Mouse (Mus musculus): ENCODE data around the gene Atxn7l3.

Atxn7l3 gene

GRCm38 (mm10) chr11:102296491-102297472 is at the start of gene Atxn7l3:
Gene Atxn7l3 (minus strand): TSS chr11:102296631.
- peak; percentile 99 for DNase-seq (ENCODE audit: low spot score in 2 of 2)

DNA sequence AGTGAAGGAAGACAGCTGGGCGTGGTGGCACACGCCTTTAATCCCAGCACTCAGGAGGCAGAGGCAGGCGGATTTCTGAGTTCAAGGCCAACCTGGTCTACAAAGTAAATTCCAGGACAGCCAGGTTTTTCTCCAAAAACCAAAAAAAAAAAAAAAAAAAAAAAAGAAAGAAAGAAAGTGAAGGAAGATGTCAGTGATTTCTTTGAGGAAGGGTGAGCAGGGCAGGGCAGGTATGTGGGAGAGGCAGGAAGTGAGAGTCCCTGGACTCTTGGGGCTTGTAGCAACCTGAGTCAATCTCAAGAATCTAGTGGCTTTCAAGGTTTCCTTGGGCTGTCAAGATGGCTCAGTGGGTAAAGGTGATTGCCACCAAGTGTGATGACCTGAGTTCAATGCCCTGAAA is 48.0 kb upstream of the Atxn7l3 start:
- no peak for DNase-seq (ENCODE audit: low spot score in 2 of 2)

- DNase-seq (ENCODE audit: low spot score in 2 of 2), result peak in 1 of 2 experiments; percentile 54
Measured at GRCm38 (mm10) chr11:102342742-102343141, 46.3 kb upstream of the Atxn7l3 start.

DNA sequence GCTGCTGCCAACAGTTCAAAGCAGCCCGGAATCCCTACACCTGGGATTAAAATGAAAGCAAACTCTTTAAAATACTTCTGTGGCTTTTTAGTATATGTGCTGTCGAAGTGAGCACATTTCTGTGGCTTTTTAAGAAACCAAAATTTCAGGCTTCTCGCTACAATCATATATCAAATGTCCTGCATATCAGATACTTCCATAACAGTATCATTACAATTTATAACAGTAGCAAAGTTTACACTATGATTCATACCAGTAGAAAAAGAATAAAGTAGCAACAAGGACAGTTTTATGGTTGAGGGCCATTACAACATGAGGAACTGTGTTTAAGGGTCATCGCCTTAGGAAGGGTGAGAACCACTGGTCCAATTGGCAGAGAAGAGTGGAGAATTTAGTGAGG is 44.7 kb upstream of the Atxn7l3 start:
- DNase-seq (ENCODE audit: low spot score in 2 of 2), result no peak

- peak; percentile 22 to 64 for DNase-seq (ENCODE audit: low spot score in 2 of 2)
Measured at GRCm38 (mm10) chr11:102339624-102340023, 43.2 kb upstream of the Atxn7l3 start.

GRCm38 (mm10) chr11:102339195-102339594 is 42.8 kb upstream of the Atxn7l3 start:
- DNase-seq (ENCODE audit: low spot score in 2 of 2), result no peak

GRCm38 (mm10) chr11:102338561-102338960 is 42.1 kb upstream of the Atxn7l3 start:
- no peak for DNase-seq (ENCODE audit: low spot score in 2 of 2)

DNA sequence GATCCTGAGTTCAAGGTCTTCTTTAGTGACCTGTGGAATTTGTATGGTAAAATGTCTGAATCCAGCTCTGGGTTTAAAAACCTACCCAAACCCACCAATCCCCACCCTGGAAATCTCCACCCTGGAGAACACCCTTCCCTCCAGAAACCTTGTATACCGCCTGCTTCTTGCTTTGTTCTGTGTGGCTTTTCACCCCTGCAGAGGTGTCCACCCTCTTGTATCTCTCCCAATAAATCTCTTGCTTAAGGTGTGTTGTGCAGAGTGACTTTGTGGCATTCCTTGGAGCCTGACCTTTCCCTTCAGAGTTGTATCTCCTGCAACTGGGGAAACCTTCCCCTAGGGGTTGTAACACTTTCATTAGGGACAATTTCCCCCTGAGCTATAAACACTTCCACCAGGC is 41.5 kb upstream of the Atxn7l3 start:
- DNase-seq (ENCODE audit: low spot score in 2 of 2), result no peak

- DNase-seq (ENCODE audit: low spot score in 2 of 2), result no peak
Measured at GRCm38 (mm10) chr11:102336191-102336590, 39.8 kb upstream of the Atxn7l3 start.

DNA sequence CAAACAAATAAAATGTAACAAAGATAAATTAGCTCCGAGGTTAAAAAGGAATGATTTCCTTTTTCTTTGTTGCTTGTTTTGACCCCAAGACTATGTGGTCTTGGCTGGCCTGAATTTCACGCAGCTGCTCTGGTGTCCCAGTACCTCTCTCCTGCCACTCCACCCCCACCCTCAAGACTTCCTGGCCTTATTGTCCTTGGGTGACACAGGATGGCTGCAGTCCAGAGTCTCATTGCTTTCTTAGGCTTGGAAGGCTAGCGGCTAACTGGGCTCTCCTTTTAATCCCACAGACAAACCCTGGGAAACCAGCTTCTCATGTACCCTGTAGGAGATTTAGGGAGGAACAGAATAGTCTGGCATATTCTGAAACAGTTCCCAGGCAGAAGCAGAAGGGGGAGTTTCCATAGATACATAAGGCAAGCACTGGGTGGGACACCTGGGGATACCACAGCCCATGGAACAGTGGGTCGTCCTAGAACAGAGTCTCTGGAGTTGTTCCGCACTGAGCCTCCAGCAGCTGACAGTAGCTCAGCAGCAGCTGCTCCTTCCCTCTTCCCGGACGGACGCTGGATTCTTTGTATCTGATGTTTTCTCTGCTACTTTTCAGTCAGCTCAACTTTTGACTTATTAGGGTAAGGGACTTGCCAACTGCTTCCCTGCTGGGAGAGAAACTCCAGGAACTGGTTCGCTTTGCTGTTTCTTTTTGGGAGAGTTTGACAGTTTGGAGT is 38.7 kb upstream of the Atxn7l3 start:
- DNase-seq (ENCODE audit: low spot score in 2 of 2), result no peak

DNA sequence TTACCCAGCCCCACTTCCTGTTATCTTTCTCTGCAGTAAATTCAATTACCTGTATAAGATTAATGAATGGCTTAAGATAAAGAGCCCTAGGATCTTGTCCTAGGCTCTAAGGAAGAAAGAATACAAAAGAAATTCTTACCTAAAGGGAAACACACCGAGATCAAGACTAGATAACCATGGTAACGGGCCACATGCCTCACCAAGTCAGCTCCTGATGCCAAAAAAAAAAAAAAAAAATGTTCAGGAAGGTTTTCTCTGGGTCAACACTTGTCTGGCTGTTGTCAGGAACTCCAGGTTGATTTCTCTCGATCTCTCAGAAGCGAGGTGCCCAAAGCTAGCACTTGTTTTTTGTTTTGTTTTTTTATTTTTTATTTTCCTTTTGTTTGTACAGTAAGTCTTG is 37.6 kb upstream of the Atxn7l3 start:
- no peak for DNase-seq (ENCODE audit: low spot score in 2 of 2)

GRCm38 (mm10) chr11:102333061-102333460 is 36.6 kb upstream of the Atxn7l3 start:
- no peak for DNase-seq (ENCODE audit: low spot score in 2 of 2)

- no peak for DNase-seq (ENCODE audit: low spot score in 2 of 2)
Measured at GRCm38 (mm10) chr11:102331806-102332205, 35.4 kb upstream of the Atxn7l3 start.

GRCm38 (mm10) chr11:102330039-102330438 is 33.6 kb upstream of the Atxn7l3 start:
- DNase-seq (ENCODE audit: low spot score in 2 of 2), result no peak

GRCm38 (mm10) chr11:102329518-102329917 is 33.1 kb upstream of the Atxn7l3 start:
- DNase-seq (ENCODE audit: low spot score in 2 of 2), result no peak

DNA sequence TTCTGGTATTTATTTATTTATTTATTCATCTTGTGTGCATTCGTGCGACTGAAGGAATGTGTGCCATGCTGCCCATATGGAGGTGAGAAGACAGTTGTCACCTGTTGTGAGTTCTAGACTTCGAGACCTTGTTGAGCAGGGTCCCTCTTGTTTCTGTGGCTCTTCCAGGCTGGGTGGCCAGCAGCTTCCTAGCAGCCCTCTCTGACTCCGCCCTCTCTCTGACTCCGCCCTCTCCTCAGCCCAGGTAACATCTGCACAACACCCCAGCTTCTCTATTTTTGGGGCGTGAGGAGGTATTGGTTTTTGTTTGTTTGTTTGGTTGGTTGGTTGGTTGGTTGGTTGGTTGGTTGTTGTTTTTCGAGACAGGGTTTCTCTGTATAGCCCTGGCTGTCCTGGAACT is 31.4 kb upstream of the Atxn7l3 start:
- DNase-seq (ENCODE audit: low spot score in 2 of 2), result no peak

DNA sequence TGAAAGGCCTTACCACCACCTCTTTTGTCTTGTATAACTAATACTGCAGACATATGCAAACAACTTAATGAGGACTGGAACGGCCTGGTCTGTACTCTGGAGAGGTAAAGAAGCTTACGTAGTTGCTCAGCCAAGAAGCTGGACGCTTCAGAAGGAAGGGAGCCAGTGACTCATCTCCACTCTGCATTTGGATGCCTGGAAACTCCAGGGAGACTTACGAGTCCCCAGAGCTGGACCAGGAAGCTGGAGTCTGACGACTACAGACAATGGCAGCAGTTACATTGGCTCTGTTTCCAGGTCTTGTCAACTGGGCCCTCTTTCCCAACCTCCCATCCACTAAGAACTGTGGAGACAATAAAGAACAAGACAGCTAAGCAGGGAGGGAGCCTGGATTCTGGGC is 30.8 kb upstream of the Atxn7l3 start:
- DNase-seq (ENCODE audit: low spot score in 2 of 2), result no peak

DNA sequence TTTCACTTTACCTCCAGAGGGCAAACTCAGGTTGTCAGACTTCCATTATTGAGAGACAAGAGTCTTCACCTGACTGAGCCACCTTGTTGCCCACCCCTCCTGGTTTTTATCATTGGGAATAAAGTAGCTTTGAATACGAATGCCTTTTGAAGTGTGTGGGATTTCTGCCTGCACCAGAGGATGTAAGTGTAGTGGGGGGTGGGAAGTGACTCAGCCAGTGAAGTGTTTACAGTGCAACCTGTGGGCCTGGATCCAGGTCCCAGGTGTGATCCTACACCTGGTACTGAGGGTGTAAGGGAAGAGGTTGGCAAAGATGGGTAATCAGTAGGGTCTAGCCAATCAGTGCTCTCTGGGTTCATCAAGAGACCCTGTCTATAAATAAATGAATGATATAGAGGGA is 27.1 kb upstream of the Atxn7l3 start:
- DNase-seq (ENCODE audit: low spot score in 2 of 2), result no peak

DNA sequence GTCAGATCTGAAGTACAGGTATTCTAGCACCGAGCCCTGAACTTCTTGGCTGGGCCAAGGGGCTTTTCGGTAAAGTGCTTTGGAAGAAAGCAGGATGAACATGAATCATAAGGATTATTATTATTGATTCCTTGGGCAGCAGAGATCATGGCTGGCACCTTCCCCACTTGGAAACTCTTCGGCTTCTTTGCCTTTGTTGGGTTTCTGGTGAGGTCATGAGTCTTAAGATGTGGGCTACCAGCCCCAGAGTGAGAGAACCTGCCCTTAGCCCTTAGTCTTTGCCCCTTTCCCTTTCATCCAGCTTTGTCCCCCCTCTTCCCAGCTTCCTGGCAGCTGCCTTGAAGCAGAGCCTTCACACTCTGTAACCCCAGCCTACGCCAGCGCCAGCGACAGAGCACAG is 25.5 kb upstream of the Atxn7l3 start:
- DNase-seq (ENCODE audit: low spot score in 2 of 2), result no peak

- DNase-seq (ENCODE audit: low spot score in 2 of 2), result peak in 1 of 2 experiments; percentile 73
Measured at GRCm38 (mm10) chr11:102320686-102321005, 24.2 kb upstream of the Atxn7l3 start.

- peak; percentile 80 to 87 for DNase-seq (ENCODE audit: low spot score in 2 of 2)
Measured at GRCm38 (mm10) chr11:102319941-102320685, 23.7 kb upstream of the Atxn7l3 start.

GRCm38 (mm10) chr11:102319410-102319792 is 23.0 kb upstream of the Atxn7l3 start, which contains the start of gene Ubtf:
Gene Ubtf (minus strand): TSS chr11:102319742.
- DNase-seq (ENCODE audit: low spot score in 2 of 2), result peak; percentile 84 to 91
